Mouse (Mus musculus): ENCODE measurements around the gene Apol6. TPM values are rescaled to one million over a fixed set of nuclear protein-coding genes. Genes with fewer than 3 reads are reported as not detected.

Gene Apol6
- total and polyA plus RNA-seq, 3 experiments = 0.47 to 8.0 (median 0.89) TPM

DNA sequence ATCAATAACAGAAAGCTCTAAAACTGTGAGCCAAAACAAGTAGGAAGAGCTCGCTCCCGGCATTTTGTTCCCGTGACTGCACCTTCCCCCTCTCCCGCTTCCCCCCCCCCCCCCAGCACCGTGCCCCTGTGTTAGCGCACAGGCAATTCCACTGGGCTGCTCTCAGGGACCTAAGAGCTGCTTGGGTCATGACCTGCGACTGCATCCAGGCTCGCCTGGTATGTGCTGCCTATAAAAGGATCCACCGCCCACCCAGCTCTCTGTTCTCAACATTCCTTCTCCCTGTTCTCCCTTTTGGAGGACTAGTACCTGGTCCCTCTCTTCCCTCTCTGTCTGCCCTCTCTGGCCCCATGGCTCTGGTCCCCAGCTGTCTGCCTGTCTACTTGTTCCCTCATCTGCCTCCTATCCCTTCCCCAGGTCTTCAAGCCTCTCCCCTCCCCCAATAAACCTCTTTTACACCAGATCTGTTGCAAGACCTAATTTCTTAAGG lies 5.3 kb upstream of the Apol6 start:
- 90% methylated on average over 5 of the region's 9 CpGs for WGBS
- no peak overlapping the region for H3K27ac ChIP-seq
- H3K27me3 ChIP-seq (ENCODE audit: control insufficient read depth, insufficient read depth, low read length) = no peaks in the 10 kb centered on the region
- H3K9ac ChIP-seq (ENCODE audit: low read depth, low read length) = no peak overlapping the region
- H3K79me2 ChIP-seq (replicated peaks; ENCODE audit: control insufficient read depth, insufficient read depth, low read length) = no peaks in the 10 kb centered on the region
- no peak overlapping the region for H3K4me3 ChIP-seq
- DNase-seq = no peak
- TF ChIP-seq CTCF (IDR thresholded peaks at IDR 0.05) (no peak), EP300 (IDR thresholded peaks at IDR 0.05; ENCODE audit: insufficient read depth, low read depth, low read length) (no peak), POLR2A (IDR thresholded peaks at IDR 0.05; ENCODE audit: insufficient read depth, low read depth, low read length) (no peak)
- H3K4me1 ChIP-seq (ENCODE audit: control insufficient read depth, insufficient read depth, low read length) = peaks cover 21% of the 10 kb centered on the region
- intact Hi-C loops (cut with DNase I) = loop anchor here (2.0 to 5.0 kb wide), 4 partner anchors 62 to 328 kb away; no protein-coding TSS in a partner anchor
- peaks cover 2% of the 10 kb centered on the region; the same call in 1 of the 2 replicates for H3K36me3 ChIP-seq (ENCODE audit: control insufficient read depth, insufficient read depth, low read length)

- 62% methylated on average over 3 of the region's 3 CpGs for WGBS
- Histone ChIP-seq H3K9ac (ENCODE audit: low read depth, low read length) (no peak overlapping the region), H3K27ac (no peak overlapping the region), H3K79me2 (replicated peaks; ENCODE audit: control insufficient read depth, insufficient read depth, low read length) (no peaks in the 10 kb centered on the region), H3K36me3 (ENCODE audit: control insufficient read depth, insufficient read depth, low read length) (peaks cover 2% of the 10 kb centered on the region; the same call in 1 of the 2 replicates), H3K4me3 (no peak overlapping the region), H3K27me3 (ENCODE audit: control insufficient read depth, insufficient read depth, low read length) (no peaks in the 10 kb centered on the region), H3K4me1 (ENCODE audit: control insufficient read depth, insufficient read depth, low read length) (peaks cover 21% of the 10 kb centered on the region)
- TF ChIP-seq POLR2A (IDR thresholded peaks at IDR 0.05; ENCODE audit: insufficient read depth, low read depth, low read length) (no peak), CTCF (IDR thresholded peaks at IDR 0.05) (no peak), EP300 (IDR thresholded peaks at IDR 0.05; ENCODE audit: insufficient read depth, low read depth, low read length) (no peak)
- DNase-seq = no peak
- intact Hi-C loops (cut with DNase I) = loop anchor here (2.0 kb wide), 1 partner anchor 22 kb away; no protein-coding TSS in a partner anchor
Observed at GRCm38 (mm10) chr15:77040784-77041183, 3.7 kb upstream of the Apol6 start.

- H3K27ac ChIP-seq = no peak overlapping the region
- H3K4me1 ChIP-seq (ENCODE audit: control insufficient read depth, insufficient read depth, low read length) = peaks cover 4% of the 10 kb centered on the region
- DNase-seq = no peak
- no peak for TF ChIP-seq CTCF (IDR thresholded peaks at IDR 0.05)
- TF ChIP-seq EP300 (IDR thresholded peaks at IDR 0.05; ENCODE audit: insufficient read depth, low read depth, low read length) = no peak
- TF ChIP-seq POLR2A (IDR thresholded peaks at IDR 0.05; ENCODE audit: insufficient read depth, low read depth, low read length) = no peak
- no peak overlapping the region for H3K4me3 ChIP-seq
- no peaks in the 10 kb centered on the region for H3K27me3 ChIP-seq (ENCODE audit: control insufficient read depth, insufficient read depth, low read length)
- H3K36me3 ChIP-seq (ENCODE audit: control insufficient read depth, insufficient read depth, low read length) = no peaks in the 10 kb centered on the region
- no peak overlapping the region for H3K9ac ChIP-seq (ENCODE audit: low read depth, low read length)
- no peaks in the 10 kb centered on the region for H3K79me2 ChIP-seq (replicated peaks; ENCODE audit: control insufficient read depth, insufficient read depth, low read length)
- intact Hi-C loops (cut with DNase I) = no loop called here
- 72% methylated on average over 10 of the region's 10 CpGs for WGBS
Observed at GRCm38 (mm10) chr15:77045609-77046008, 1.1 kb downstream of the Apol6 start.

GRCm38 (mm10) chr15:77050570-77050969 lies 6.0 kb downstream of the Apol6 start, which contains the start of gene Mb:
Gene Mb, minus strand, starts transcription at chr15:77050670.
- Histone ChIP-seq H3K36me3 (ENCODE audit: control insufficient read depth, insufficient read depth, low read length) (no peaks in the 10 kb centered on the region), H3K27ac (no peak within 1 kb of the TSS), H3K4me3 (no peak within 1 kb of the TSS), H3K9ac (ENCODE audit: low read depth, low read length) (no peak within 1 kb of the TSS), H3K79me2 (replicated peaks; ENCODE audit: control insufficient read depth, insufficient read depth, low read length) (no peaks in the 10 kb centered on the region), H3K27me3 (ENCODE audit: control insufficient read depth, insufficient read depth, low read length) (no peaks in the 10 kb centered on the region), H3K4me1 (ENCODE audit: control insufficient read depth, insufficient read depth, low read length) (peaks cover 4% of the 10 kb centered on the region)
- no peak for TF ChIP-seq POLR2A (IDR thresholded peaks at IDR 0.05; ENCODE audit: insufficient read depth, low read depth, low read length)
- TF ChIP-seq CTCF (IDR thresholded peaks at IDR 0.05) = no peak
- TF ChIP-seq EP300 (IDR thresholded peaks at IDR 0.05; ENCODE audit: insufficient read depth, low read depth, low read length) = no peak
- 91% methylated on average over 10 of the region's 10 CpGs for WGBS
- no peak for DNase-seq
- intact Hi-C loops (cut with DNase I) = no loop called here

DNA sequence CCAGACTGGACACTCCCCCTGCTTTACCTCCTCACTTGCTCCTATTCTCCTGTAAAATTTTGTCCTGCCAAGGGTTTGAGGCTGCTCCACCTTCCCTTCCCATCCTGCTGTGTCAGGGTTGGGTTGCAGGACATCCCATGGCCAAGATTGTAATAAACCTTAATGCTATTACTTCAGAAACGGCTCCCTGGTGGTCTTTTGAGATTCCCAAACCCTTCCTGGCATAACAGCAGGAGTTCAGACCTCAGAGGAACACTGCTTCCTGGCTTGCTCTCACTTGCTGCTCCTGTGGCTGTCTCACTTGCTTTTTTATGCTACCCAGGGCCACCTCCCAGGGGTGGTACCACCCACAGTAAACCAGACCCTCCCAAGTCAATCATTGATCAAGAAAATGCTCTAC lies 7.6 kb downstream of the Apol6 start:
- no peak for DNase-seq
- H3K36me3 ChIP-seq (ENCODE audit: control insufficient read depth, insufficient read depth, low read length) = no peaks in the 10 kb centered on the region
- no peak overlapping the region for H3K27ac ChIP-seq
- peaks cover 4% of the 10 kb centered on the region for H3K4me1 ChIP-seq (ENCODE audit: control insufficient read depth, insufficient read depth, low read length)
- intact Hi-C loops (cut with DNase I) = no loop called here
- H3K79me2 ChIP-seq (replicated peaks; ENCODE audit: control insufficient read depth, insufficient read depth, low read length) = no peaks in the 10 kb centered on the region
- H3K27me3 ChIP-seq (ENCODE audit: control insufficient read depth, insufficient read depth, low read length) = no peaks in the 10 kb centered on the region
- no peak overlapping the region for H3K9ac ChIP-seq (ENCODE audit: low read depth, low read length)
- 47% methylated on average over 1 of the region's 1 CpGs for WGBS
- H3K4me3 ChIP-seq = no peak overlapping the region
- TF ChIP-seq POLR2A (IDR thresholded peaks at IDR 0.05; ENCODE audit: insufficient read depth, low read depth, low read length) (no peak), CTCF (IDR thresholded peaks at IDR 0.05) (no peak), EP300 (IDR thresholded peaks at IDR 0.05; ENCODE audit: insufficient read depth, low read depth, low read length) (no peak)

DNA sequence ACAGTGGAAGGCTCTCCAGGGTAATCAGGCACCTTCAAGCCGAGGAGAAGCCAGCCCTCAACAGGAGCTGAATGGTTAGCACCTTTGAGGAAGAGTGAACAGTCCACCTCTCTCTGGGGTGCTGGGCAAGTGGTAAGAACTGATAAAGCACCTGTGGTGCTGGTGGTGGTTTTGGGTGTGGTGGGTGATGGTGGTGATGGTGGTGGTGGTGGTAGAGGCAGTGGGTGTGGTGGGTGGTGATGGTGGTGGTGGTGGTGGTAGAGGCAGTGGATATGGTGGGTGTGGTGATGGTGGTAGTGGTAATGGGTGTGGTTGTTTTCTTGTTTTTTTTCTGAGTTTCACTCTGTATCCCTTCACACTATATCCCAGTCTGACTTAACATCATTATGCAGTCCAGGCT lies 8.5 kb downstream of the Apol6 start:
- TF ChIP-seq EP300 (IDR thresholded peaks at IDR 0.05; ENCODE audit: insufficient read depth, low read depth, low read length) = no peak
- no peak for TF ChIP-seq CTCF (IDR thresholded peaks at IDR 0.05)
- no peak overlapping the region for H3K27ac ChIP-seq
- intact Hi-C loops (cut with DNase I) = no loop called here
- H3K36me3 ChIP-seq (ENCODE audit: control insufficient read depth, insufficient read depth, low read length) = no peaks in the 10 kb centered on the region
- no peak overlapping the region for H3K9ac ChIP-seq (ENCODE audit: low read depth, low read length)
- peaks cover 4% of the 10 kb centered on the region for H3K4me1 ChIP-seq (ENCODE audit: control insufficient read depth, insufficient read depth, low read length)
- 95% methylated on average over 1 of the region's 1 CpGs for WGBS
- no peaks in the 10 kb centered on the region for H3K79me2 ChIP-seq (replicated peaks; ENCODE audit: control insufficient read depth, insufficient read depth, low read length)
- H3K27me3 ChIP-seq (ENCODE audit: control insufficient read depth, insufficient read depth, low read length) = no peaks in the 10 kb centered on the region
- DNase-seq = no peak
- H3K4me3 ChIP-seq = no peak overlapping the region

Data from heart, adult 2 months (tissue).